Mouse (Mus musculus) kidney, postnatal 0 days (tissue): ENCODE results near the gene Eef1akmt4. TPM values are rescaled to one million over a fixed set of nuclear protein-coding genes. Genes with fewer than 3 reads are reported as not detected.

Source experiments
- ATAC-seq: fragments of 200-750 bp; cut with Nextera tagmentation; replicated peaks from 2 replicates; pipeline ENCODE4 v1.8.0; 2017; ENCODE audit warnings: low read depth, moderate number of reproducible peaks, moderate TSS enrichment, moderate library complexity; ENCODE audit not compliant: low FRiP score
- DNase-seq: peaks from one replicate; pipeline ENCODE4 v3.0.0-alpha.2; 2016; ENCODE audit warnings: low spot score
- H3K27ac ChIP-seq: fragments of 300-500 bp; sonication (generic); 2 replicates; pipeline ENCODE4 v1.5.1; 2014; ENCODE audit warnings: mild to moderate bottlenecking
- H3K27me3 ChIP-seq: fragments of 300-500 bp; sonication (generic); 2 replicates; pipeline ENCODE4 v1.6.1; 2014; ENCODE audit warnings: low read length, mixed read lengths; ENCODE audit not compliant: insufficient read depth
- H3K36me3 ChIP-seq: fragments of 300-500 bp; sonication (generic); 2 replicates; pipeline ENCODE4 v1.6.1; 2014; ENCODE audit warnings: low read length, mixed read lengths; ENCODE audit not compliant: insufficient read depth
- H3K4me1 ChIP-seq: fragments of 300-500 bp; sonication (generic); replicated peaks from 2 replicates; pipeline ENCODE4 v1.6.1; 2014; ENCODE audit warnings: antibody characterized with exemption, low read length, mixed read lengths; ENCODE audit not compliant: insufficient read depth
- H3K4me2 ChIP-seq: fragments of 300-500 bp; sonication (generic); 2 replicates; pipeline ENCODE4 v1.6.1; 2014; ENCODE audit warnings: mild to moderate bottlenecking, low read length, moderate library complexity, mixed read lengths
- H3K4me3 ChIP-seq: fragments of 300-500 bp; sonication (generic); replicated peaks from 2 replicates; pipeline ENCODE4 v1.5.1; 2014; ENCODE audit warnings: low read depth, low read length
- H3K9ac ChIP-seq: fragments of 300-500 bp; sonication (generic); 2 replicates; pipeline ENCODE4 v1.6.1; 2014; ENCODE audit warnings: low read depth, low read length
- H3K9me3 ChIP-seq: fragments of 300-500 bp; sonication (generic); replicated peaks from 2 replicates; pipeline ENCODE4 v1.6.1; 2016; ENCODE audit warnings: low read length, inconsistent platforms, mixed read lengths
- CTCF ChIP-seq: IDR thresholded peaks from 2 replicates; pipeline ENCODE4 v1.5.1; 2016; ENCODE audit warnings: antibody characterized with exemption, low read depth, mild to moderate bottlenecking, moderate library complexity
- WGBS: fragments of 180-500 bp; shearing (Covaris S2); extraction: QIAGEN DNeasy Blood & Tissue Kit; methylation state at CpG from one replicate; pipeline ENCODE4 v1.1.7; 2014; 5-methylcytosine and 5-hydroxymethylcytosine counted together
- polyA plus RNA-seq: library from polyadenylated mRNA; unstranded; fragments of >200 nt; fragmentation: Nextera tagmentation; extraction: Ambion mirVana; gene quantifications from 2 replicates; pipeline ENCODE4 v1.2.1, GENCODE M21; 2015

Gene Eef1akmt4
- polyA plus RNA-seq, 1 experiment from 2014 or later = 27.8 TPM

GRCm38 (mm10) chr16:20591076-20591705 lies 20.2 kb upstream of the Eef1akmt4 start:
- H3K4me3 ChIP-seq = peak overlapping the region; percentile 48; the same call in 1 of the 2 replicates
- peak overlapping the region; percentile 91 for H3K4me2 ChIP-seq
- H3K9me3 ChIP-seq = no peaks in the 10 kb centered on the region
- no peak for TF ChIP-seq CTCF
- no peak overlapping the region for H3K27ac ChIP-seq
- peaks cover 34% of the 10 kb centered on the region for H3K27me3 ChIP-seq
- no peaks in the 10 kb centered on the region for H3K36me3 ChIP-seq
- DNase-seq = no peak
- ATAC-seq = no peak
- 5% methylated on average over 48 of the region's 48 CpGs for WGBS
- peaks cover 17% of the 10 kb centered on the region for H3K4me1 ChIP-seq
- no peak overlapping the region for H3K9ac ChIP-seq

- Histone ChIP-seq H3K36me3 (no peaks in the 10 kb centered on the region), H3K27ac (no peak overlapping the region), H3K4me3 (no peak overlapping the region), H3K9me3 (no peaks in the 10 kb centered on the region), H3K27me3 (peaks cover 26% of the 10 kb centered on the region), H3K4me1 (peaks cover 8% of the 10 kb centered on the region), H3K4me2 (no peak overlapping the region), H3K9ac (no peak overlapping the region)
- no peak for ATAC-seq
- DNase-seq = no peak
- no peak for TF ChIP-seq CTCF
- 83% methylated on average over 7 of the region's 7 CpGs for WGBS
Measured at GRCm38 (mm10) chr16:20595060-20595673, 16.2 kb upstream of the Eef1akmt4 start.

- H3K4me2 ChIP-seq = no peak overlapping the region
- no peak for TF ChIP-seq CTCF
- H3K9me3 ChIP-seq = no peaks in the 10 kb centered on the region
- peaks cover 4% of the 10 kb centered on the region for H3K4me1 ChIP-seq
- DNase-seq (no peak), ATAC-seq (no peak)
- H3K9ac ChIP-seq = no peak overlapping the region
- no peak overlapping the region for H3K4me3 ChIP-seq
- H3K27ac ChIP-seq = no peak overlapping the region
- no peaks in the 10 kb centered on the region for H3K36me3 ChIP-seq
- H3K27me3 ChIP-seq = peaks cover 23% of the 10 kb centered on the region
- 84% methylated on average over 4 of the region's 4 CpGs for WGBS
Measured at GRCm38 (mm10) chr16:20595737-20596136, 15.7 kb upstream of the Eef1akmt4 start.

- H3K27me3 ChIP-seq = peaks cover 11% of the 10 kb centered on the region
- no peak overlapping the region for H3K27ac ChIP-seq
- DNase-seq = no peak
- no peaks in the 10 kb centered on the region for H3K9me3 ChIP-seq
- no peak for ATAC-seq
- no peak overlapping the region for H3K4me3 ChIP-seq
- TF ChIP-seq CTCF = no peak
- no peak overlapping the region for H3K4me2 ChIP-seq
- WGBS = 31% methylated on average over 7 of the region's 7 CpGs
- H3K4me1 ChIP-seq = no peaks in the 10 kb centered on the region
- H3K9ac ChIP-seq = no peak overlapping the region
- H3K36me3 ChIP-seq = no peaks in the 10 kb centered on the region
Measured at GRCm38 (mm10) chr16:20596687-20597441, 14.5 kb upstream of the Eef1akmt4 start.

GRCm38 (mm10) chr16:20600511-20600910 lies 10.9 kb upstream of the Eef1akmt4 start:
- H3K36me3 ChIP-seq = 0 out of 2 replicates have a peak, but pooled peaks cover 8% of the 10 kb centered on the region
- no peak for DNase-seq
- no peak overlapping the region for H3K4me2 ChIP-seq
- no peak overlapping the region for H3K9ac ChIP-seq
- ATAC-seq = no peak
- no peaks in the 10 kb centered on the region for H3K27me3 ChIP-seq
- H3K9me3 ChIP-seq = no peaks in the 10 kb centered on the region
- no peak for TF ChIP-seq CTCF
- no peaks in the 10 kb centered on the region for H3K4me1 ChIP-seq
- H3K27ac ChIP-seq = no peak overlapping the region
- H3K4me3 ChIP-seq = no peak overlapping the region
- 69% methylated on average over 5 of the region's 5 CpGs for WGBS

- H3K4me1 ChIP-seq = 0 out of 2 replicates have a peak, but pooled peaks cover under 1% of the 10 kb centered on the region
- ATAC-seq = no peak
- H3K9me3 ChIP-seq = no peaks in the 10 kb centered on the region
- TF ChIP-seq CTCF = no peak
- no peak for DNase-seq
- H3K4me3 ChIP-seq = no peak overlapping the region
- H3K27ac ChIP-seq = no peak overlapping the region
- 65% methylated on average over 9 of the region's 9 CpGs for WGBS
- no peak overlapping the region for H3K4me2 ChIP-seq
- peaks cover 27% of the 10 kb centered on the region for H3K36me3 ChIP-seq
- no peaks in the 10 kb centered on the region for H3K27me3 ChIP-seq
- H3K9ac ChIP-seq = no peak overlapping the region
Measured at GRCm38 (mm10) chr16:20604705-20605104, 6.7 kb upstream of the Eef1akmt4 start.
